In genomic region chr16:90299591-90299990, GRCm38 (mm10) we compare ENCODE assay signal across 30 mouse cellular contexts. TPM values are rescaled to one million over a fixed set of nuclear protein-coding genes. Genes with fewer than 3 reads are reported as not detected.
A peak's percentile ranks its signal among the peaks of the same experiment; 100 is the strongest.
DNase-seq lines count a peak whose midpoint lies in the region; ATAC-seq lines count a peak whose summit lies in the region.
"Had no signal": no experiment of that assay in that cellular context is flagged by ENCODE, and none has a peak within 500 bp of the region (broad histone marks: within the 10 kb centered on the region; RNA-seq: fewer than 3 reads in every experiment).

No protein-coding gene starts in this region.

- DNase-seq in heart, adult 11 months, result peak; percentile 70
- DNase-seq in heart, postnatal 14 days, result no peak
- peak; percentile 39 for DNase-seq in midbrain, embryonic 11.5 days (ENCODE audit: low spot score, missing footprints)
- DNase-seq in midbrain, embryonic 10.5 days (ENCODE audit: low spot score), result no peak
- peak; percentile 93 for DNase-seq in R1 (ENCODE audit: low read depth, low spot score)
- DNase-seq in urinary bladder, postnatal 10 days (ENCODE audit: low spot score), result no peak
- DNase-seq: adrenal gland, postnatal 25 days; cerebellum, adult 11-12 months; cerebellum, adult 9-11 months; heart, postnatal 10 days; kidney, adult 2 months; kidney, postnatal 4 days; layer of hippocampus, postnatal 36 days; lung, embryonic 14.5 days; lung, postnatal 14 days; right cerebral cortex, postnatal 25 days; spleen, adult 18-20 months; thymus, postnatal 14 days had no signal

- H3K9me3 ChIP-seq in midbrain, embryonic 11.5 days (ENCODE audit: control insufficient read depth, low read length), result no peaks in the 10 kb centered on the region
- H3K9me3 ChIP-seq in midbrain, embryonic 10.5 days (replicated peaks), result no peaks in the 10 kb centered on the region
- H3K9me3 ChIP-seq in neural tube, embryonic 15.5 days (replicated peaks), result no peaks in the 10 kb centered on the region
- H3K9me3 ChIP-seq: embryonic facial prominence, embryonic 13.5 days; G1E; heart, embryonic 13.5 days; hindbrain, embryonic 12.5 days; intestine, embryonic 15.5 days; liver, embryonic 15.5 days; midbrain, embryonic 12.5 days had no signal

- H3K4me3 ChIP-seq in midbrain, embryonic 11.5 days (ENCODE audit: low read depth, low read length), result no peak overlapping the region
- no peak overlapping the region for H3K4me3 ChIP-seq in midbrain, embryonic 10.5 days
- H3K4me3 ChIP-seq in neural tube, embryonic 15.5 days (replicated peaks), result no peak overlapping the region
- H3K4me3 ChIP-seq: embryonic facial prominence, embryonic 13.5 days; forebrain, embryonic 10.5 days; heart, embryonic 13.5 days; hindbrain, embryonic 12.5 days; intestine, embryonic 15.5 days; liver, embryonic 15.5 days; midbrain, embryonic 12.5 days; myocyte had no signal

- ATAC-seq in midbrain, embryonic 11.5 days (ENCODE audit: low FRiP score), result no peak
- 0 out of 2 replicates have a peak, but pooled peaks have one; percentile 3 for ATAC-seq in neural tube, embryonic 15.5 days (ENCODE audit: low FRiP score)
- ATAC-seq: intestine, embryonic 15.5 days had no signal

- H3K4me2 ChIP-seq in midbrain, embryonic 11.5 days, result no peak overlapping the region
- H3K4me2 ChIP-seq in neural tube, embryonic 15.5 days, result no peak overlapping the region
- H3K4me2 ChIP-seq: embryonic facial prominence, embryonic 13.5 days; heart, embryonic 13.5 days; intestine, embryonic 15.5 days; liver, embryonic 15.5 days; lung, embryonic 14.5 days; midbrain, embryonic 12.5 days had no signal

- peaks cover 4% of the 10 kb centered on the region; the same call in 1 of the 2 replicates for H3K27me3 ChIP-seq in midbrain, embryonic 11.5 days (ENCODE audit: control insufficient read depth, insufficient read depth, low read length)
- H3K27me3 ChIP-seq in midbrain, embryonic 10.5 days (ENCODE audit: low read depth, poor library complexity, severe bottlenecking), result peaks cover 21% of the 10 kb centered on the region
- H3K27me3 ChIP-seq in neural tube, embryonic 15.5 days (replicated peaks), result no peaks in the 10 kb centered on the region
- H3K27me3 ChIP-seq: intestine, embryonic 15.5 days had no signal

- peaks cover 10% of the 10 kb centered on the region for H3K4me1 ChIP-seq in midbrain, embryonic 11.5 days (ENCODE audit: control insufficient read depth, insufficient read depth, low read length)
- peaks cover 24% of the 10 kb centered on the region for H3K4me1 ChIP-seq in midbrain, embryonic 10.5 days
- H3K4me1 ChIP-seq in neural tube, embryonic 15.5 days, result peaks cover 14% of the 10 kb centered on the region
- H3K4me1 ChIP-seq: intestine, embryonic 15.5 days; liver, embryonic 15.5 days had no signal

- H3K36me3 ChIP-seq in midbrain, embryonic 11.5 days (ENCODE audit: control insufficient read depth, insufficient read depth, low read length), result no peaks in the 10 kb centered on the region
- H3K36me3 ChIP-seq in midbrain, embryonic 10.5 days, result no peaks in the 10 kb centered on the region
- H3K36me3 ChIP-seq in neural tube, embryonic 15.5 days, result no peaks in the 10 kb centered on the region
- H3K36me3 ChIP-seq: embryonic facial prominence, embryonic 13.5 days; forebrain, embryonic 10.5 days; G1E; heart, embryonic 13.5 days; hindbrain, embryonic 12.5 days; intestine, embryonic 15.5 days; liver, embryonic 15.5 days; midbrain, embryonic 12.5 days had no signal

- H3K27ac ChIP-seq in midbrain, embryonic 11.5 days (ENCODE audit: low read depth, low read length), result no peak overlapping the region
- no peak overlapping the region for H3K27ac ChIP-seq in midbrain, embryonic 10.5 days (replicated peaks)
- H3K27ac ChIP-seq in neural tube, embryonic 15.5 days (replicated peaks), result no peak overlapping the region
- H3K27ac ChIP-seq: embryonic facial prominence, embryonic 13.5 days; forebrain, embryonic 10.5 days; heart, embryonic 13.5 days; hindbrain, embryonic 12.5 days; intestine, embryonic 15.5 days; kidney, postnatal 0 days; liver, embryonic 15.5 days; midbrain, embryonic 12.5 days had no signal

- H3K9ac ChIP-seq in midbrain, embryonic 11.5 days (ENCODE audit: low read length), result no peak overlapping the region
- no peak overlapping the region for H3K9ac ChIP-seq in neural tube, embryonic 15.5 days (replicated peaks)
- H3K9ac ChIP-seq: embryonic facial prominence, embryonic 13.5 days; forebrain, postnatal 0 days; heart, embryonic 13.5 days; hindbrain, embryonic 12.5 days; intestine, embryonic 15.5 days; liver, embryonic 15.5 days; lung, embryonic 14.5 days; midbrain, embryonic 12.5 days had no signal

- intact Hi-C loops in heart, postnatal 14 days (cut with DNase I), result no loop called here

RNA-seq across cellular contexts. Expression of gene Scaf4, which starts 15.3 kb away (rescaled TPM):
- 10 to 100 TPM; 26.9 to 28.3 TPM for total RNA-seq in heart, postnatal 14 days (2021)
- 26.9 and 31.6 TPM in 2 replicates for polyA plus RNA-seq in midbrain, embryonic 11.5 days (2014; fragmentation: Nextera tagmentation; extraction: Ambion mirVana)
- polyA plus RNA-seq in midbrain, embryonic 10.5 days (2016; fragmentation: Nextera tagmentation; extraction: Ambion mirVana), result 34.6 and 35.7 TPM in 2 replicates
- polyA plus RNA-seq in neural tube, embryonic 15.5 days (2015; fragmentation: Nextera tagmentation; extraction: Ambion mirVana), result 24.6 and 25.8 TPM in 2 replicates

Comparison
In these comparisons a context has a peak if more than half of its experiments do, and no peak if none do; other contexts are left out.
1. DNase-seq: peak in heart, adult 11 months (single experiment), midbrain, embryonic 11.5 days (single experiment) and R1 (single experiment); none in heart, postnatal 14 days (0 of 2), midbrain, embryonic 10.5 days (single experiment) and urinary bladder, postnatal 10 days (single experiment).